Mouse (Mus musculus) heart, postnatal 0 days (tissue): ENCODE data around the gene Cabp1.

Source experiments
- CTCF ChIP-seq: IDR thresholded peaks from 2 replicates; pipeline ENCODE4 v1.5.1; 2016; ENCODE audit warnings: antibody characterized with exemption, control low read depth, low read depth
- EP300 ChIP-seq: IDR thresholded peaks from 2 replicates; pipeline ENCODE4 v1.6.1; 2016; ENCODE audit warnings: antibody characterized with exemption, low read depth

DNA sequence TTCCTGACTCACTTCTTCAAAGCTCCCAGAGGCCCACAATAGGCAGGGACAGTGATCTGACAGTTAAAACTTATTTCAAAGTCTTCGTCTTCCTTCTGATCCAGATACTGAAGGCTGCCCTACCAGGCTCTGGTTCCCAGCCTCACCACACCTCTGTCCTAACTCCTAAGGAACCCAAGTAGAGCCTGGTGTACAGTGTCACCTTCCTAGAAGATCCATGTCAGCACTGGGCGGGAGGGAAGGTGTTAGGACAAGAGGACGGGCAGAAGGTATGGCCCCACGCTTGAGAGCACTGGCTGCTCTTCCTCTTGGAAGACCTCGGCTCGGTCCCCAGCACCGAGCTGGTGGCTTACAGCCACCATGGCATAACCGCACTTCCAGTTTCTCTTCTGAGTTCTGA is 45.8 kb downstream of the Cabp1 start:
- TF ChIP-seq EP300 (no peak), CTCF (no peak)
